Mouse (Mus musculus) midbrain, embryonic 14.5 days (tissue): ENCODE data around the gene Abhd2. TPM values are rescaled to one million over a fixed set of nuclear protein-coding genes. Genes with fewer than 3 reads are reported as not detected.

Experiments
- ATAC-seq: fragments of 200-750 bp; cut with Nextera tagmentation; 2 replicates; pipeline ENCODE4 v1.8.0; 2017; ENCODE audit warnings: moderate number of reproducible peaks, moderate library complexity; ENCODE audit not compliant: low FRiP score, low TSS enrichment
- DNase-seq: peaks from one replicate; pipeline ENCODE4 v3.0.0-alpha.2; 2015
- H3K27ac ChIP-seq: fragments of 300-500 bp; sonication (generic); replicated peaks from 2 replicates; pipeline ENCODE4 v1.5.1; 2014; ENCODE audit warnings: mild to moderate bottlenecking, low read depth, low read length, moderate library complexity
- H3K27me3 ChIP-seq: fragments of 300-500 bp; sonication (generic); 2 replicates; pipeline ENCODE4 v1.6.1; 2014; ENCODE audit warnings: low read length, control low read depth, mixed read lengths; ENCODE audit not compliant: control insufficient read depth, insufficient read depth
- H3K36me3 ChIP-seq: fragments of 300-500 bp; sonication (generic); 2 replicates; pipeline ENCODE4 v1.6.1; 2014; ENCODE audit warnings: low read length, control low read depth; ENCODE audit not compliant: control insufficient read depth, insufficient read depth
- H3K4me1 ChIP-seq: fragments of 300-500 bp; sonication (generic); 2 replicates; pipeline ENCODE4 v1.6.1; 2014; ENCODE audit warnings: mild to moderate bottlenecking, antibody characterized with exemption, low read length, control low read depth; ENCODE audit not compliant: control insufficient read depth, insufficient read depth
- H3K4me2 ChIP-seq: fragments of 300-500 bp; sonication (generic); 2 replicates; pipeline ENCODE4 v1.6.1; 2014; ENCODE audit warnings: mild to moderate bottlenecking, low read length, moderate library complexity
- H3K4me3 ChIP-seq: fragments of 300-500 bp; sonication (generic); replicated peaks from 2 replicates; pipeline ENCODE4 v1.5.1; 2014; ENCODE audit warnings: low read depth, low read length
- H3K9ac ChIP-seq: fragments of 300-500 bp; sonication (generic); replicated peaks from 2 replicates; pipeline ENCODE4 v1.6.1; 2014; ENCODE audit warnings: mild to moderate bottlenecking, low read length, moderate library complexity
- H3K9me3 ChIP-seq: fragments of 300-500 bp; sonication (generic); 2 replicates; pipeline ENCODE4 v1.6.1; 2016; ENCODE audit warnings: low read length, control low read depth, mixed read lengths; ENCODE audit not compliant: control insufficient read depth
- WGBS: fragments of 180-500 bp; shearing (Covaris S2); extraction: QIAGEN DNeasy Blood & Tissue Kit; methylation state at CpG from one replicate; pipeline ENCODE4 v1.1.7; 2014; 5-methylcytosine and 5-hydroxymethylcytosine counted together
- polyA plus RNA-seq: library from polyadenylated mRNA; unstranded; fragments of >200 nt; fragmentation: Nextera tagmentation; extraction: Ambion mirVana; gene quantifications from 2 replicates; pipeline ENCODE4 v1.2.1, GENCODE M21; 2014

The Abhd2 gene
- polyA plus RNA-seq, 1 experiment from 2014 or later, result 21.5 TPM

- Histone ChIP-seq H3K4me3 (no peak overlapping the region), H3K9ac (no peak overlapping the region), H3K4me1 (peaks cover 14% of the 10 kb centered on the region), H3K9me3 (no peaks in the 10 kb centered on the region), H3K27ac (0 out of 2 replicates have a peak overlapping the region, but pooled peaks have one; percentile 13), H3K4me2 (no peak overlapping the region), H3K36me3 (peaks cover 29% of the 10 kb centered on the region), H3K27me3 (no peaks in the 10 kb centered on the region)
- 39% methylated on average over 14 of the region's 14 CpGs for WGBS
- DNase-seq (no peak), ATAC-seq (no peak)
These were observed 20.7 kb downstream of the Abhd2 start for GRCm38 (mm10) chr7:79293605-79294232.

- Histone ChIP-seq H3K9me3 (no peaks in the 10 kb centered on the region), H3K27me3 (no peaks in the 10 kb centered on the region), H3K4me2 (no peak overlapping the region), H3K36me3 (peaks cover 33% of the 10 kb centered on the region), H3K27ac (no peak overlapping the region), H3K9ac (no peak overlapping the region), H3K4me3 (no peak overlapping the region), H3K4me1 (peaks cover 18% of the 10 kb centered on the region)
- DNase-seq, result no peak
- WGBS, result 85% methylated on average over 13 of the region's 13 CpGs
- no peak for ATAC-seq
These were observed 21.5 kb downstream of the Abhd2 start for GRCm38 (mm10) chr7:79294449-79294980.

GRCm38 (mm10) chr7:79295196-79295826 lies 22.3 kb downstream of the Abhd2 start:
- Histone ChIP-seq H3K27me3 (no peaks in the 10 kb centered on the region), H3K9me3 (no peaks in the 10 kb centered on the region), H3K27ac (no peak overlapping the region), H3K9ac (no peak overlapping the region), H3K4me1 (peaks cover 20% of the 10 kb centered on the region), H3K4me2 (no peak overlapping the region), H3K36me3 (peaks cover 37% of the 10 kb centered on the region), H3K4me3 (no peak overlapping the region)
- 66% methylated on average over 13 of the region's 13 CpGs for whole genome bisulfite sequencing
- ATAC-seq, result no peak
- DNase-seq, result no peak

GRCm38 (mm10) chr7:79298681-79299080 lies 25.7 kb downstream of the Abhd2 start:
- H3K9ac ChIP-seq, result no peak overlapping the region
- H3K4me3 ChIP-seq, result no peak overlapping the region
- no peak overlapping the region for H3K4me2 ChIP-seq
- 30% methylated on average over 1 of the region's 1 CpGs for WGBS
- ATAC-seq, result no peak
- no peaks in the 10 kb centered on the region for H3K9me3 ChIP-seq
- peaks cover 36% of the 10 kb centered on the region for H3K4me1 ChIP-seq
- no peak overlapping the region for H3K27ac ChIP-seq
- H3K36me3 ChIP-seq, result peaks cover 37% of the 10 kb centered on the region
- no peak for DNase-seq
- no peaks in the 10 kb centered on the region for H3K27me3 ChIP-seq

GRCm38 (mm10) chr7:79299548-79299947 lies 26.5 kb downstream of the Abhd2 start:
- peaks cover 36% of the 10 kb centered on the region for H3K36me3 ChIP-seq
- ATAC-seq, result no peak
- H3K9ac ChIP-seq, result no peak overlapping the region
- peaks cover 33% of the 10 kb centered on the region for H3K4me1 ChIP-seq
- H3K4me3 ChIP-seq, result no peak overlapping the region
- 87% methylated on average over 7 of the region's 7 CpGs for WGBS
- no peaks in the 10 kb centered on the region for H3K27me3 ChIP-seq
- no peak for DNase-seq
- H3K4me2 ChIP-seq, result no peak overlapping the region
- 0 out of 2 replicates have a peak overlapping the region, but pooled peaks have one; percentile 26 for H3K27ac ChIP-seq
- no peaks in the 10 kb centered on the region for H3K9me3 ChIP-seq

- Histone ChIP-seq H3K4me1 (peaks cover 30% of the 10 kb centered on the region), H3K27ac (peak overlapping the region; percentile 75), H3K4me3 (no peak overlapping the region), H3K36me3 (peaks cover 27% of the 10 kb centered on the region), H3K9ac (no peak overlapping the region), H3K9me3 (no peaks in the 10 kb centered on the region), H3K27me3 (no peaks in the 10 kb centered on the region), H3K4me2 (no peak overlapping the region)
- ATAC-seq (peak; percentile 43; the same call in 1 of the 2 replicates), DNase-seq (peak; percentile 67)
- 57% methylated on average over 13 of the region's 13 CpGs for WGBS
These were observed 27.6 kb downstream of the Abhd2 start for GRCm38 (mm10) chr7:79300432-79301151.

GRCm38 (mm10) chr7:79302145-79302544 lies 29.1 kb downstream of the Abhd2 start:
- DNase-seq (no peak), ATAC-seq (no peak)
- H3K4me3 ChIP-seq, result no peak overlapping the region
- H3K4me1 ChIP-seq, result peaks cover 29% of the 10 kb centered on the region
- 88% methylated on average over 6 of the region's 6 CpGs for WGBS
- H3K9me3 ChIP-seq, result no peaks in the 10 kb centered on the region
- no peak overlapping the region for H3K9ac ChIP-seq
- no peak overlapping the region for H3K4me2 ChIP-seq
- peaks cover 22% of the 10 kb centered on the region for H3K36me3 ChIP-seq
- no peaks in the 10 kb centered on the region for H3K27me3 ChIP-seq
- H3K27ac ChIP-seq, result no peak overlapping the region

- ATAC-seq, result no peak
- peaks cover 29% of the 10 kb centered on the region for H3K4me1 ChIP-seq
- WGBS, result 89% methylated on average over 2 of the region's 2 CpGs
These were observed 29.6 kb downstream of the Abhd2 start for GRCm38 (mm10) chr7:79302586-79302985.

More at GRCm38 (mm10) chr7:79302586-79302985, 29.6 kb downstream of the Abhd2 start:
- Histone ChIP-seq H3K27me3 (no peaks in the 10 kb centered on the region), H3K9ac (no peak overlapping the region), H3K4me2 (no peak overlapping the region), H3K27ac (no peak overlapping the region), H3K4me3 (no peak overlapping the region), H3K36me3 (peaks cover 18% of the 10 kb centered on the region), H3K9me3 (no peaks in the 10 kb centered on the region)
- no peak for DNase-seq
